Comparison of ENCODE assay signal across 25 mouse cellular contexts in genomic region chr3:157201726-157202125, GRCm38 (mm10).
DNase-seq lines count a peak whose midpoint lies in the region; ATAC-seq lines count a peak whose summit lies in the region.
"Had no signal": no experiment of that assay in that cellular context is flagged by ENCODE, and none has a peak within 500 bp of the region (broad histone marks: within the 10 kb centered on the region; RNA-seq: fewer than 3 reads in every experiment).

No protein-coding gene starts in this region.

- DNase-seq in hindbrain, embryonic 14.5 days (ENCODE audit: low spot score): no peak
- no peak for DNase-seq in liver, embryonic 11.5 days (ENCODE audit: low spot score)
- DNase-seq in liver: no peak
- DNase-seq in midbrain, embryonic 10.5 days (ENCODE audit: low spot score): no peak
- no peak for DNase-seq in cerebellum, postnatal 10 days
- DNase-seq: adrenal gland, adult 2 months; adrenal gland, postnatal 36 days; B cell, adult 2 months; cerebellum, postnatal 25 days; gastrocnemius, postnatal 14 days; kidney, adult 8-10 months; kidney, postnatal 10 days; lung, adult 2 months; retina, postnatal 1 day; right cerebral cortex, postnatal 14 days; thymus, postnatal 4 days had no signal

- 96% methylated on average over 2 of the region's 2 CpGs for WGBS in hindbrain, embryonic 15.5 days
- WGBS in hindbrain, embryonic 14.5 days: 95% methylated on average over 2 of the region's 2 CpGs
- 93% methylated on average over 2 of the region's 2 CpGs for WGBS in liver, embryonic 11.5 days
- 92% methylated on average over 2 of the region's 2 CpGs for WGBS in midbrain, embryonic 16.5 days
- WGBS in midbrain, embryonic 10.5 days: 95% methylated on average over 2 of the region's 2 CpGs

- ATAC-seq in hindbrain, embryonic 15.5 days (ENCODE audit: low FRiP score, low read depth): peak; percentile 34; the same call in 1 of the 2 replicates
- no peak for ATAC-seq in hindbrain, embryonic 14.5 days (ENCODE audit: low FRiP score)
- ATAC-seq in liver, embryonic 11.5 days (replicated peaks; ENCODE audit: low FRiP score): peak; percentile 10; the same call in 1 of the 2 replicates
- peak; percentile 25; the same call in 1 of the 2 replicates for ATAC-seq in midbrain, embryonic 16.5 days
- ATAC-seq: activated CD4-positive, CD25-positive, alpha-beta regulatory T cell, adult 4 months; hindbrain, postnatal 0 days; intestine, embryonic 15.5 days had no signal

- H3K4me3 ChIP-seq in hindbrain, embryonic 15.5 days: no peak overlapping the region
- no peak overlapping the region for H3K4me3 ChIP-seq in hindbrain, embryonic 14.5 days (replicated peaks; ENCODE audit: low read length)
- H3K4me3 ChIP-seq in liver, embryonic 11.5 days (ENCODE audit: low read depth, low read length): no peak overlapping the region
- no peak overlapping the region for H3K4me3 ChIP-seq in midbrain, embryonic 16.5 days (ENCODE audit: low read depth, low read length)
- no peak overlapping the region for H3K4me3 ChIP-seq in midbrain, embryonic 10.5 days
- H3K4me3 ChIP-seq: forebrain, embryonic 10.5 days; heart, embryonic 10.5 days; heart, embryonic 15.5 days; intestine, embryonic 15.5 days had no signal

- no peaks in the 10 kb centered on the region for H3K9me3 ChIP-seq in hindbrain, embryonic 15.5 days
- no peaks in the 10 kb centered on the region for H3K9me3 ChIP-seq in hindbrain, embryonic 14.5 days (ENCODE audit: control insufficient read depth, low read length)
- no peaks in the 10 kb centered on the region for H3K9me3 ChIP-seq in liver, embryonic 11.5 days (ENCODE audit: control insufficient read depth, low read length)
- H3K9me3 ChIP-seq in midbrain, embryonic 16.5 days (replicated peaks; ENCODE audit: control insufficient read depth, low read length, poor library complexity, severe bottlenecking): no peaks in the 10 kb centered on the region
- no peaks in the 10 kb centered on the region for H3K9me3 ChIP-seq in midbrain, embryonic 10.5 days (replicated peaks)
- H3K9me3 ChIP-seq: forebrain, embryonic 10.5 days; heart, embryonic 10.5 days; heart, embryonic 15.5 days; intestine, embryonic 15.5 days had no signal

- H3K4me2 ChIP-seq in hindbrain, embryonic 15.5 days: no peak overlapping the region
- H3K4me2 ChIP-seq in hindbrain, embryonic 14.5 days (replicated peaks): no peak overlapping the region
- H3K4me2 ChIP-seq in liver, embryonic 11.5 days: no peak overlapping the region
- no peak overlapping the region for H3K4me2 ChIP-seq in midbrain, embryonic 16.5 days (ENCODE audit: low read length)
- H3K4me2 ChIP-seq: heart, embryonic 15.5 days; intestine, embryonic 15.5 days had no signal

- no peak overlapping the region for H3K9ac ChIP-seq in hindbrain, embryonic 15.5 days
- no peak overlapping the region for H3K9ac ChIP-seq in hindbrain, embryonic 14.5 days
- no peak overlapping the region for H3K9ac ChIP-seq in liver, embryonic 11.5 days (ENCODE audit: low read depth, low read length)
- H3K9ac ChIP-seq in midbrain, embryonic 16.5 days (ENCODE audit: low read depth, low read length): no peak overlapping the region
- H3K9ac ChIP-seq: heart, embryonic 15.5 days; intestine, embryonic 15.5 days; liver, embryonic 14.5 days had no signal

- no peaks in the 10 kb centered on the region for H3K36me3 ChIP-seq in hindbrain, embryonic 15.5 days
- H3K36me3 ChIP-seq in hindbrain, embryonic 14.5 days (replicated peaks; ENCODE audit: control insufficient read depth, insufficient read depth): no peaks in the 10 kb centered on the region
- H3K36me3 ChIP-seq in liver, embryonic 11.5 days (ENCODE audit: control insufficient read depth, insufficient read depth, low read length): no peaks in the 10 kb centered on the region
- no peaks in the 10 kb centered on the region for H3K36me3 ChIP-seq in midbrain, embryonic 16.5 days (ENCODE audit: control insufficient read depth, insufficient read depth, low read length)
- no peaks in the 10 kb centered on the region for H3K36me3 ChIP-seq in midbrain, embryonic 10.5 days
- H3K36me3 ChIP-seq: forebrain, embryonic 10.5 days; heart, embryonic 10.5 days; heart, embryonic 15.5 days; intestine, embryonic 15.5 days had no signal

- H3K27me3 ChIP-seq in hindbrain, embryonic 15.5 days: no peaks in the 10 kb centered on the region
- H3K27me3 ChIP-seq in hindbrain, embryonic 14.5 days (ENCODE audit: control insufficient read depth, insufficient read depth, low read length): no peaks in the 10 kb centered on the region
- H3K27me3 ChIP-seq in liver, embryonic 11.5 days (replicated peaks; ENCODE audit: control insufficient read depth, insufficient read depth, low read length): no peaks in the 10 kb centered on the region
- H3K27me3 ChIP-seq in midbrain, embryonic 16.5 days (ENCODE audit: control insufficient read depth, insufficient read depth, low read depth, low read length): no peaks in the 10 kb centered on the region
- no peaks in the 10 kb centered on the region for H3K27me3 ChIP-seq in midbrain, embryonic 10.5 days (ENCODE audit: low read depth, poor library complexity, severe bottlenecking)
- H3K27me3 ChIP-seq: heart, embryonic 15.5 days; intestine, embryonic 15.5 days had no signal

- no peak overlapping the region for H3K27ac ChIP-seq in hindbrain, embryonic 15.5 days (replicated peaks)
- H3K27ac ChIP-seq in hindbrain, embryonic 14.5 days: no peak overlapping the region
- H3K27ac ChIP-seq in liver, embryonic 11.5 days (ENCODE audit: low read depth, low read length): no peak overlapping the region
- H3K27ac ChIP-seq in midbrain, embryonic 16.5 days (ENCODE audit: low read length): no peak overlapping the region
- no peak overlapping the region for H3K27ac ChIP-seq in midbrain, embryonic 10.5 days (replicated peaks)
- H3K27ac ChIP-seq: forebrain, embryonic 10.5 days; heart, embryonic 10.5 days; heart, embryonic 15.5 days; hindbrain, postnatal 0 days; intestine, embryonic 15.5 days; liver, embryonic 14.5 days had no signal

- H3K4me1 ChIP-seq in hindbrain, embryonic 15.5 days (replicated peaks): no peaks in the 10 kb centered on the region
- H3K4me1 ChIP-seq in hindbrain, embryonic 14.5 days (replicated peaks; ENCODE audit: control insufficient read depth, insufficient read depth, low read length): no peaks in the 10 kb centered on the region
- no peaks in the 10 kb centered on the region for H3K4me1 ChIP-seq in liver, embryonic 11.5 days (replicated peaks; ENCODE audit: control insufficient read depth, insufficient read depth, low read length)
- H3K4me1 ChIP-seq in midbrain, embryonic 16.5 days (ENCODE audit: control insufficient read depth, insufficient read depth, low read length): peaks cover 3% of the 10 kb centered on the region; the same call in 1 of the 2 replicates
- H3K4me1 ChIP-seq in midbrain, embryonic 10.5 days: 0 out of 2 replicates have a peak, but pooled peaks cover under 1% of the 10 kb centered on the region
- H3K4me1 ChIP-seq: forebrain, embryonic 10.5 days; heart, embryonic 10.5 days; heart, embryonic 15.5 days; intestine, embryonic 15.5 days had no signal
